ENCODE assay signal across 8 mouse cellular contexts in the genomic region with DNA sequence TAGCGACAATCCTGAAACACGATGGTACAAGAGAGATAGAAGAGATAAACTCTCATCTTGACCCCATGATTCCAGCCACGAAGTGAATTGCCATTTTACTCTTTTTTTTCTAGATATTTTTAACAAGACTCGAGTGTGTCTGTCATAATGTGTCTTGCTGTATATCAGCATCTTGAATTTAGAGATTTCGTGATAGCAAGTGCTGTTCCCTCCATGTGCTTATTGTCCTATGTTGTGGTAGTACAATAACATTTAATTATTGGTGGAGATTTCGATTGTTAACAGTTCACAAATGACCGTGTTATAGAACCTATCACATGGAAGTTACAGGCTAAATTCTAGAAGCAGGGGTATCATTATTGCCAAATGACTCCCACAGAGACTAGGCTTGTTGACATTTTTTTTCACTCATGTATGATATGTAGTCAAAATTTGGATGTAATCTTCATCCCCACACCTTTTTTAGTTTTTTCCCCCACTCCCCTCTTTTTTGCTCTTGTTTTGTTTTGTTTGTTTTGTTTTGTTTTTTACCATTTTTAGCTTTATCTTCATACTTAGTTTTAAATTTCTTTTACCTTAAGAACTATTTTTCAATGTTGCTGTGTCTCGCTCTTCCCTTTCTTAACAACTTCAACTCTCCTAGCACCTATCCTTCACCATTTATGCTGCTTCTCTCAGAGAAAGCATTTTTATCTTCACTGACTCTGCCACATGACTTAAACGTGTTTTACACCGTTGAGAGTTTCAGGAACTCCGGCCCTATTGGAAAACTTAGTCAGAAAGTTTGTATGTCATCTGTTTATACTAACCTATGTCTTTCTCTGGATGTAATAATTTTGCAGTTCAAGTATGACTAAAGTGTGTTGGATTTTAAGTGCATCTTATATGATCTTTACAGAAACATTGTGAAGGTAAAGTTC. TPM values are rescaled to one million over a fixed set of nuclear protein-coding genes. Genes with fewer than 3 reads are reported as not detected.
DNase-seq lines count a peak whose midpoint lies in the region; ATAC-seq and TF ChIP-seq lines count a peak whose summit lies in the region.

No protein-coding gene starts in this region.

- H3K4me3 ChIP-seq in lung, embryonic 14.5 days (ENCODE audit: low read depth, low read length): peak overlapping the region; percentile 76
- peak overlapping the region; percentile 78 for H3K4me3 ChIP-seq in embryonic facial prominence, embryonic 15.5 days (replicated peaks)
- peak overlapping the region; percentile 90 for H3K4me3 ChIP-seq in intestine, postnatal 0 days (ENCODE audit: low read depth, low read length)
- H3K4me3 ChIP-seq in neural tube, embryonic 15.5 days (replicated peaks): peak overlapping the region; percentile 98

- H3K27ac ChIP-seq in lung, embryonic 14.5 days (ENCODE audit: low read depth): no peak overlapping the region; the same call in 1 of the 2 replicates
- peak overlapping the region; percentile 89; the same call in 1 of the 2 replicates for H3K27ac ChIP-seq in embryonic facial prominence, embryonic 15.5 days (replicated peaks)
- H3K27ac ChIP-seq in intestine, postnatal 0 days (ENCODE audit: low read depth, low read length): peak overlapping the region; percentile 82; the same call in 1 of the 2 replicates
- peak overlapping the region; percentile 89 for H3K27ac ChIP-seq in neural tube, embryonic 15.5 days (replicated peaks)

- ATAC-seq in lung, embryonic 14.5 days (ENCODE audit: insufficient read depth): no peak
- no peak for ATAC-seq in embryonic facial prominence, embryonic 15.5 days (ENCODE audit: insufficient number of reproducible peaks, low FRiP score, low TSS enrichment, low read depth)
- ATAC-seq in intestine, postnatal 0 days: no peak
- ATAC-seq in neural tube, embryonic 15.5 days (ENCODE audit: low FRiP score): no peak
- no peak for ATAC-seq in megakaryocyte-erythroid progenitor cell, adult 5-6 weeks (replicated peaks; ENCODE audit: low FRiP score, low TSS enrichment, poor library complexity, severe bottlenecking)

- no peaks in the 10 kb centered on the region for H3K4me1 ChIP-seq in lung, embryonic 14.5 days (ENCODE audit: insufficient read depth)
- peaks cover 19% of the 10 kb centered on the region for H3K4me1 ChIP-seq in embryonic facial prominence, embryonic 15.5 days
- H3K4me1 ChIP-seq in intestine, postnatal 0 days (replicated peaks; ENCODE audit: control insufficient read depth, insufficient read depth, low read length): no peaks in the 10 kb centered on the region
- peaks cover 37% of the 10 kb centered on the region for H3K4me1 ChIP-seq in neural tube, embryonic 15.5 days

- H3K36me3 ChIP-seq in lung, embryonic 14.5 days (ENCODE audit: insufficient read depth): peaks cover 8% of the 10 kb centered on the region
- H3K36me3 ChIP-seq in embryonic facial prominence, embryonic 15.5 days: peaks cover 18% of the 10 kb centered on the region
- peaks cover 4% of the 10 kb centered on the region for H3K36me3 ChIP-seq in intestine, postnatal 0 days (ENCODE audit: control insufficient read depth, insufficient read depth)
- H3K36me3 ChIP-seq in neural tube, embryonic 15.5 days: peaks cover 10% of the 10 kb centered on the region

- DNase-seq in lung, embryonic 14.5 days: no peak
- DNase-seq in lung, postnatal 4 days: no peak
- no peak for DNase-seq in thymus, postnatal 25 days
- DNase-seq in cerebellum, postnatal 36 days: no peak

- TF ChIP-seq CTCF in lung, embryonic 14.5 days (IDR thresholded peaks at IDR 0.05; ENCODE audit: low read depth): no peak
- TF ChIP-seq CTCF in intestine, postnatal 0 days (IDR thresholded peaks at IDR 0.05; ENCODE audit: low read depth): no peak

- peak overlapping the region; percentile 68 for H3K4me2 ChIP-seq in lung, embryonic 14.5 days
- peak overlapping the region; percentile 65 for H3K4me2 ChIP-seq in embryonic facial prominence, embryonic 15.5 days (replicated peaks)
- H3K4me2 ChIP-seq in intestine, postnatal 0 days (replicated peaks; ENCODE audit: low read depth): peak overlapping the region; percentile 71
- H3K4me2 ChIP-seq in neural tube, embryonic 15.5 days: peak overlapping the region; percentile 97

- 33% methylated on average over 11 of the region's 11 CpGs for WGBS in lung, embryonic 14.5 days
- 35% methylated on average over 11 of the region's 11 CpGs for WGBS in embryonic facial prominence, embryonic 15.5 days
- 29% methylated on average over 11 of the region's 11 CpGs for WGBS in intestine, postnatal 0 days
- 40% methylated on average over 11 of the region's 11 CpGs for whole genome bisulfite sequencing in neural tube, embryonic 15.5 days

- H3K9ac ChIP-seq in lung, embryonic 14.5 days: peak overlapping the region; percentile 81
- peak overlapping the region; percentile 80 for H3K9ac ChIP-seq in embryonic facial prominence, embryonic 15.5 days
- peak overlapping the region; percentile 96 for H3K9ac ChIP-seq in intestine, postnatal 0 days (ENCODE audit: low read depth, low read length)
- H3K9ac ChIP-seq in neural tube, embryonic 15.5 days (replicated peaks): peak overlapping the region; percentile 93

- no peaks in the 10 kb centered on the region for H3K27me3 ChIP-seq in lung, embryonic 14.5 days (ENCODE audit: insufficient read depth, low read length)
- H3K27me3 ChIP-seq in embryonic facial prominence, embryonic 15.5 days: no peaks in the 10 kb centered on the region
- H3K27me3 ChIP-seq in intestine, postnatal 0 days (replicated peaks; ENCODE audit: control insufficient read depth, insufficient read depth, low read length): no peaks in the 10 kb centered on the region
- no peaks in the 10 kb centered on the region for H3K27me3 ChIP-seq in neural tube, embryonic 15.5 days (replicated peaks)

- H3K9me3 ChIP-seq in lung, embryonic 14.5 days (ENCODE audit: low read depth, low read length): no peaks in the 10 kb centered on the region
- no peaks in the 10 kb centered on the region for H3K9me3 ChIP-seq in embryonic facial prominence, embryonic 15.5 days (replicated peaks)
- no peaks in the 10 kb centered on the region for H3K9me3 ChIP-seq in intestine, postnatal 0 days (ENCODE audit: control insufficient read depth)
- no peaks in the 10 kb centered on the region for H3K9me3 ChIP-seq in neural tube, embryonic 15.5 days (replicated peaks)

RNA-seq across cellular contexts. Expression of a gene that starts 2.4 kb away (rescaled TPM):
- polyA plus RNA-seq in lung, embryonic 14.5 days (2014; fragmentation: Nextera tagmentation; extraction: Ambion mirVana): 188 and 190 TPM in 2 replicates
- 166 and 171 TPM in 2 replicates for polyA plus RNA-seq in embryonic facial prominence, embryonic 15.5 days (2015; fragmentation: Nextera tagmentation; extraction: Ambion mirVana)
- 96.0 and 99.6 TPM in 2 replicates for polyA plus RNA-seq in intestine, postnatal 0 days (2015; fragmentation: Nextera tagmentation; extraction: Ambion mirVana)
- 186 and 189 TPM in 2 replicates for polyA plus RNA-seq in neural tube, embryonic 15.5 days (2015; fragmentation: Nextera tagmentation; extraction: Ambion mirVana)
- total RNA-seq in megakaryocyte-erythroid progenitor cell, adult 5-6 weeks (2014; fragmentation: Nextera tagmentation): 112 and 129 TPM in 2 replicates
- 158 and 160 TPM in 2 replicates for total RNA-seq in megakaryocyte-erythroid progenitor cell, adult 5-6 weeks (2017)

RNA-seq across cellular contexts. Expression of a gene that starts 2.4 kb away (rescaled TPM):
- 76.9 and 77.4 TPM in 2 replicates for polyA plus RNA-seq in lung, embryonic 14.5 days (2014; fragmentation: Nextera tagmentation; extraction: Ambion mirVana)
- polyA plus RNA-seq in embryonic facial prominence, embryonic 15.5 days (2015; fragmentation: Nextera tagmentation; extraction: Ambion mirVana): 51.8 and 55.3 TPM in 2 replicates
- 44.5 and 48.1 TPM in 2 replicates for polyA plus RNA-seq in intestine, postnatal 0 days (2015; fragmentation: Nextera tagmentation; extraction: Ambion mirVana)
- 69.9 and 77.8 TPM in 2 replicates for polyA plus RNA-seq in neural tube, embryonic 15.5 days (2015; fragmentation: Nextera tagmentation; extraction: Ambion mirVana)
- 83.7 and 90.8 TPM in 2 replicates for total RNA-seq in megakaryocyte-erythroid progenitor cell, adult 5-6 weeks (2014; fragmentation: Nextera tagmentation)
- 295 and 297 TPM in 2 replicates for total RNA-seq in megakaryocyte-erythroid progenitor cell, adult 5-6 weeks (2017)

RNA-seq across cellular contexts. Expression of a gene that starts 50.5 kb away (rescaled TPM):
- 85.6 TPM in 2 replicates for polyA plus RNA-seq in lung, embryonic 14.5 days (2014; fragmentation: Nextera tagmentation; extraction: Ambion mirVana)
- polyA plus RNA-seq in embryonic facial prominence, embryonic 15.5 days (2015; fragmentation: Nextera tagmentation; extraction: Ambion mirVana): 72.2 and 74.6 TPM in 2 replicates
- 68.9 and 70.0 TPM in 2 replicates for polyA plus RNA-seq in intestine, postnatal 0 days (2015; fragmentation: Nextera tagmentation; extraction: Ambion mirVana)
- 68.2 and 74.6 TPM in 2 replicates for polyA plus RNA-seq in neural tube, embryonic 15.5 days (2015; fragmentation: Nextera tagmentation; extraction: Ambion mirVana)
- total RNA-seq in megakaryocyte-erythroid progenitor cell, adult 5-6 weeks (2014; fragmentation: Nextera tagmentation): 106 and 173 TPM in 2 replicates
- 115 and 144 TPM in 2 replicates for total RNA-seq in megakaryocyte-erythroid progenitor cell, adult 5-6 weeks (2017)
